Mouse (Mus musculus) myocyte (in vitro differentiated cells): ENCODE results near the gene Myrip.

Source experiments
- E2F4 ChIP-seq: IDR thresholded peaks from one replicate; pipeline ENCODE4 v1.6.1; 2011; ENCODE audit warnings: mild to moderate bottlenecking, control low read depth, moderate library complexity; ENCODE audit not compliant: insufficient read depth
- MAX ChIP-seq: IDR thresholded peaks from one replicate; pipeline ENCODE4 v1.6.1; 2011; ENCODE audit warnings: low read depth, mild to moderate bottlenecking, control low read depth
- POLR2A ChIP-seq: IDR thresholded peaks from one replicate; pipeline ENCODE4 v1.6.1; 2011; ENCODE audit warnings: low read depth, mild to moderate bottlenecking, control low read depth, moderate library complexity; ENCODE audit not compliant: insufficient read length
- REST ChIP-seq: IDR thresholded peaks from one replicate; pipeline ENCODE4 v1.6.1; 2011; ENCODE audit warnings: mild to moderate bottlenecking, control low read depth, moderate library complexity; ENCODE audit not compliant: insufficient read depth, insufficient read length
- TCF12 ChIP-seq: IDR thresholded peaks from one replicate; pipeline ENCODE4 v1.6.1; 2011; ENCODE audit warnings: mild to moderate bottlenecking, control low read depth; ENCODE audit not compliant: poor library complexity, insufficient read depth, severe bottlenecking
- TCF3 ChIP-seq: IDR thresholded peaks from one replicate; pipeline ENCODE4 v1.6.1; 2011; ENCODE audit warnings: low read depth, control low read depth; ENCODE audit not compliant: insufficient read length
- USF1 ChIP-seq: IDR thresholded peaks from one replicate; pipeline ENCODE4 v1.6.1; 2011; ENCODE audit warnings: low read depth, mild to moderate bottlenecking, control low read depth, moderate library complexity

- no peak for TF ChIP-seq E2F4
- TF ChIP-seq TCF3: no peak
- no peak for TF ChIP-seq REST
- TF ChIP-seq USF1: no peak
- TF ChIP-seq MAX: no peak
- no peak for TF ChIP-seq TCF12
- TF ChIP-seq POLR2A: no peak
These were observed 192.5 kb downstream of the Myrip start for GRCm38 (mm10) chr9:120493781-120494180.
